Mouse (Mus musculus) lung, postnatal 0 days (tissue): ENCODE measurements around the gene Cyth3.

Source experiments
- CTCF ChIP-seq: IDR thresholded peaks from 2 replicates; pipeline ENCODE4 v1.5.1; 2016; ENCODE audit warnings: antibody characterized with exemption, mild to moderate bottlenecking
- EP300 ChIP-seq: IDR thresholded peaks from 2 replicates; pipeline ENCODE4 v1.6.1; 2016; ENCODE audit warnings: antibody characterized with exemption, mild to moderate bottlenecking, control low read depth

DNA sequence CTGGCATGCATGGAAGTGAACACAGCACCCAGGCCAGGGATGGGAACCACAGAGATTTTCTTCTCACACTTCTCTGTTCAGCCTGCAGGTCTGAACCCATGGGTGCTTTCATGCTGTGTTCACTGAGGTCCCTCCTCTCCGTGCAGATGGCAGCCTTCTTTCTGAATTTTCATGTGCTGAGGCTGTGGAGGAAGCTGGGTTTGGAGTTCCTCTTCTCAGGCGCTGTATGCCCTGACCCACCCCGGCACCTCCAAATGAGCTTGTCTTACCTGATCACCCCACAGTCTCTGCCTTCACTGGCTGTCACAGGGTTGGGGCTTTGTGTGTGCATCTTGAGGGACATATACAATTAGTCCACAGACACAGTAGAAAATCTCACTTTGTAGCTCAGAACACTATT, 65.3 kb downstream of the Cyth3 start:
- TF ChIP-seq CTCF (no peak), EP300 (no peak)
